Mouse (Mus musculus) neural tube, embryonic 12.5 days (tissue): ENCODE measurements around the gene Slc7a5. TPM values are rescaled to one million over a fixed set of nuclear protein-coding genes. Genes with fewer than 3 reads are reported as not detected.

Experiments
- ATAC-seq: fragments of 200-750 bp; cut with Nextera tagmentation; 2 replicates; pipeline ENCODE4 v1.8.0; 2017; ENCODE audit warnings: low read depth, mild to moderate bottlenecking, moderate TSS enrichment, moderate library complexity; ENCODE audit not compliant: low FRiP score
- H3K27ac ChIP-seq: fragments of 300-500 bp; sonication (generic); 2 replicates; pipeline ENCODE4 v1.5.1; 2016
- H3K27me3 ChIP-seq: fragments of 300-500 bp; sonication (generic); replicated peaks from 2 replicates; pipeline ENCODE4 v1.6.1; 2016; ENCODE audit warnings: mild to moderate bottlenecking
- H3K36me3 ChIP-seq: fragments of 300-500 bp; sonication (generic); 2 replicates; pipeline ENCODE4 v1.6.1; 2016; ENCODE audit warnings: mild to moderate bottlenecking
- H3K4me1 ChIP-seq: fragments of 300-500 bp; sonication (generic); 2 replicates; pipeline ENCODE4 v1.6.1; 2016
- H3K4me2 ChIP-seq: fragments of 300-500 bp; sonication (generic); replicated peaks from 2 replicates; pipeline ENCODE4 v1.6.1; 2016; ENCODE audit warnings: mild to moderate bottlenecking
- H3K4me3 ChIP-seq: fragments of 300-500 bp; sonication (generic); 2 replicates; pipeline ENCODE4 v1.5.1; 2016
- H3K9ac ChIP-seq: fragments of 300-500 bp; sonication (generic); 2 replicates; pipeline ENCODE4 v1.6.1; 2016; ENCODE audit warnings: mild to moderate bottlenecking
- H3K9me3 ChIP-seq: fragments of 300-500 bp; sonication (generic); 2 replicates; pipeline ENCODE4 v1.6.1; 2016; ENCODE audit warnings: mild to moderate bottlenecking
- WGBS: fragments of 180-500 bp; shearing (Covaris S2); methylation state at CpG from one replicate; pipeline ENCODE4 v1.1.7; 2016; 5-methylcytosine and 5-hydroxymethylcytosine counted together
- polyA plus RNA-seq: library from polyadenylated mRNA; unstranded; fragments of >200 nt; fragmentation: Nextera tagmentation; extraction: Ambion mirVana; gene quantifications from 2 replicates; pipeline ENCODE4 v1.2.1, GENCODE M21; 2016

Slc7a5 gene
- polyA plus RNA-seq, 1 experiment from 2014 or later: 40.8 TPM

DNA sequence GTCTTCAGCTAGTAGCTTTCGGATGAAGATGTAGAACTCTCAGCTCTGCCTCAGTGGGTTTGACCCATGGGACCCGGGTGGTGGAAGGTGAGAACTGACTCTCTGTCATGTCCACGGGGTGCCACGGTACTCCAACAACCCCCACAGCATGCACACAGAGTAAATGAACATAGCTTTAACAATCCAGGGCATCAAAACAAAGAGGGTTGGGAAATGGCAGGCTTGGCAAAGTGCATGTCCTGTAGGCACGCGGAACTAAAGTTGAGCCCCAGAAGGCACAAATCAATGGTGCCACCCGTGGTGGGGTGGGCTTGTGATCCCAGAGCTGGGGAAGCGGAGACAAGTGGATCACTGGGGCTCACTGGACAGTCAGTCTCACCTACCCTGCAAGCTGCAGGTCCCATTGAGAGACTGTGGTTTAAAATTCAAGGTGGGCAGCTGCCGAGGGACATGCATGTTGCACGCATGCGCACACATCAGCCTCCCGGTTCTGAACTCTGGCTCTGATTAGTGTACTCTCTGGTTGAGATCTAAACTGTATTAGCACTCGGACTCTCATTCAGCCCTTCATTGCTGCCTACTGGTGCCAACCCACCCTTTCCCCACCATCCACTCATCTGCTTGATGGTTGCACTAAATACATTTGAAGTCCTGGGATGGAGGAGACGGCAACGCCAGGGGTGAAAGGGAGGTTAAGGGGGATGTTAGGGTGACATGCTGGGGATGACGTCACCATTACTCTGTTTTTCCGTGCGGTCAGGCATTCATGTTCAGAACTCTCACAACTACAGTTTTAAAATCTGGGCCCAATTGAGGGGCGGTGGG, 41.0 kb upstream of the Slc7a5 start:
- H3K27ac ChIP-seq: no peak overlapping the region
- peak overlapping the region; percentile 57; the same call in 1 of the 2 replicates for H3K9ac ChIP-seq
- 62% methylated on average over 19 of the region's 19 CpGs for WGBS
- peak overlapping the region; percentile 70 for H3K4me2 ChIP-seq
- H3K9me3 ChIP-seq: no peaks in the 10 kb centered on the region
- no peaks in the 10 kb centered on the region for H3K27me3 ChIP-seq
- peaks cover 35% of the 10 kb centered on the region for H3K4me1 ChIP-seq
- H3K4me3 ChIP-seq: peak overlapping the region; percentile 25
- no peaks in the 10 kb centered on the region for H3K36me3 ChIP-seq
- ATAC-seq: no peak

DNA sequence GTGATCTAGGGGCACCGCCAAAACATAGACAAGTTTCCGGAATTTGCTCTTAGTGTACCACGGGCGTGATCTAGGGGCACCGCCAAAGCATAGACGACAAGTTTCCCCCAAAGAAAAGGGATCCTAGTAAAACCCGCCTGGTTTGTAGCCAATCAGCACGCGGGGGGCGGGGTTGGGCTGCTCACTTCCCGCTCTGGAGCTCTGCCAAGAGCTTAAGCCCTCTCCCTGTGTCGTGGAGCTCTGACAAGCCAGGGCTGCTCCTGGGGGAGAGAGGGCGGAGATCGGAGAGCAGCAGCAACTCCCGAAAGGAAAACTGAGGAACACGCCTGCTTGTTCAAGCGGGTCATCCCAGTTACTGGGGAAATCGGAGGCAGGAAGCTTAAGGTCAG, 40.3 kb upstream of the Slc7a5 start:
- peak overlapping the region; percentile 70 for H3K4me2 ChIP-seq
- no peaks in the 10 kb centered on the region for H3K36me3 ChIP-seq
- WGBS: under 1% methylated on average over 18 of the region's 18 CpGs
- H3K9me3 ChIP-seq: no peaks in the 10 kb centered on the region
- no peaks in the 10 kb centered on the region for H3K27me3 ChIP-seq
- no peak; the same call in 1 of the 2 replicates for ATAC-seq
- H3K4me3 ChIP-seq: peak overlapping the region; percentile 25
- H3K9ac ChIP-seq: peak overlapping the region; percentile 57
- H3K4me1 ChIP-seq: peaks cover 34% of the 10 kb centered on the region
- peak overlapping the region; percentile 50; the same call in 1 of the 2 replicates for H3K27ac ChIP-seq

DNA sequence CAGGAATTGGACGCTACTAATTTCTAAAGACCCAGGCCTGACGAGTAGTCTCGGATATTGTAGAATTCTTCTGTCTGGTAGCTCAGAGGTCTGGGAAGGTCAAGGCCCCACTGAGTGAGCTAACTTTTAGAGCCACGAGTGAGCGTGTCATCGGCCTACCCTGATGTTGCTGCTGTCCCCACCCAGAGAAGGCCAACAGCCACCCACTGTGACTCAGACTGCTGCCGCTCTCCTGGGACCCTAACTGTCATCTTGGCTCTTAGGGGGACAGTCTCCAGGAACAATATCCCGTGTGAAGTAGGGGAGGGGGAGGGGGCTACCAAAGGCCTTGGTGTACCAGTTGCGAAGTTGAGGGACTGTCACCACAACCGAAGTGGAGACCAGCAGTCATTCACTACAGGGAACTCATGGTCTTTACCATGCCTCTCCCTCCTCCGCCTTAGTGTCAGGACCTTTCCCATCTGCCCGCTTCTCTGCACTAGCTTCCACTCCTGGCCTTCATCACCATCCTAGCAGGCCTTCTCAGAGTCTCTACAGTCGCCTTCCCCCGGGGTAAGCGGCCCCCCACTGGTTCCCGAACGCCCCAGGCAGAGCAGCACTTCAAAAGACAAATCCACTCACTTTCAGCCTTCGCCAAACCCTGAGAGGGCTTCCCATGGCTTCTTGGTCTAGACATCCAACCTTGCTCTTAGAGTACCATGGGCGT, 39.7 kb upstream of the Slc7a5 start:
- Histone ChIP-seq H3K4me2 (peak overlapping the region; percentile 70), H3K27me3 (no peaks in the 10 kb centered on the region), H3K4me3 (peak overlapping the region; percentile 25), H3K9ac (peak overlapping the region; percentile 57), H3K36me3 (no peaks in the 10 kb centered on the region), H3K9me3 (no peaks in the 10 kb centered on the region), H3K4me1 (peaks cover 28% of the 10 kb centered on the region), H3K27ac (peak overlapping the region; percentile 50; the same call in 1 of the 2 replicates)
- 30% methylated on average over 19 of the region's 19 CpGs for WGBS
- no peak for ATAC-seq

DNA sequence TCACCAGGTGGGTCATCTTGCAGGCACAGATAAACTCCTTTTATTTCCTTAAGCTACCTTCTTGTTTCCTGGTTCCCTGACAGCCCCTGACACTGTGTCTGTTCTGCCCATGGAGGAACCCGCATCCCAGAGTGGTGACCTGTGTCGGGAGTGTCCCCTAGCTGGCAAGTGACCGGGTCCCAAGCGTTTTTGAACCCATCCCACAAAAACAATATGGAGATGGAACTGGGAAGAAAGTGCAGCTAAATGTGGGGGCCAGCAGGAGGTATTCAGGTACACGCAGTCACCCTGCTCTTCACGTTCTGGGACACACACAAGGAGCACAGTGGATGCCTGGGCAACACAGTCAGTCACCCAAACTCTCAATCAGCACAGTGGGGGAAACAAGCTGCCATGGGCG, 38.9 kb upstream of the Slc7a5 start:
- H3K4me2 ChIP-seq: no peak overlapping the region

DNA sequence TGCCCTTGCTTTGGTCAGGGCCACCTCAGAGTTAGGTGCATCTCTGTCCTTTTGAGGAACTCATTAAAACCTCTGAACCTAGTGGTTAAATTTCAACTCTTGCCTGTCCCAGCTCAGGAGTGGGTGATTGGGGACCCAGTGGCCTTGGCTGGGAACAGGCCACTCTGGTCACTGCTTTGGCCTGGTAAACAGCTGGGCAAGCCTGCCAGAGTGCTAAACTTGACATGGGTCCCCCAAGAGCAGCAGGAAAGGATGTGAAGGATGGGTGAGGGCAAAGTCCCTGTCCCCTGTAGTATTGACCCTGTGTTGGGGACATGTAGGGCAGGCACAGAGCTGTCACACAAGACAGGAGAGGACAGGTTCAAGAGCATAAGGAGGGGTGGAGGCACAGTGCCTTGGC, 37.3 kb upstream of the Slc7a5 start, which contains the start of gene Car5a:
Gene Car5a (minus strand): TSS at position 74 of the 400 bp plus-strand sequence.
- no peaks in the 10 kb centered on the region for H3K9me3 ChIP-seq
- ATAC-seq: no peak
- no peak within 1 kb of the TSS for H3K9ac ChIP-seq
- H3K36me3 ChIP-seq: no peaks in the 10 kb centered on the region
- peaks cover 19% of the 10 kb centered on the region for H3K4me1 ChIP-seq
- H3K4me2 ChIP-seq: no peak within 1 kb of the TSS
- H3K27ac ChIP-seq: no peak within 1 kb of the TSS
- H3K4me3 ChIP-seq: no peak within 1 kb of the TSS
- no peaks in the 10 kb centered on the region for H3K27me3 ChIP-seq

More for the DNA sequence above, 38.9 kb upstream of the Slc7a5 start:
- Histone ChIP-seq H3K27me3 (no peaks in the 10 kb centered on the region), H3K9me3 (no peaks in the 10 kb centered on the region), H3K27ac (no peak overlapping the region), H3K4me3 (no peak overlapping the region), H3K9ac (no peak overlapping the region), H3K4me1 (peaks cover 20% of the 10 kb centered on the region), H3K36me3 (no peaks in the 10 kb centered on the region)
- no peak for ATAC-seq
- 82% methylated on average over 7 of the region's 7 CpGs for WGBS

DNA sequence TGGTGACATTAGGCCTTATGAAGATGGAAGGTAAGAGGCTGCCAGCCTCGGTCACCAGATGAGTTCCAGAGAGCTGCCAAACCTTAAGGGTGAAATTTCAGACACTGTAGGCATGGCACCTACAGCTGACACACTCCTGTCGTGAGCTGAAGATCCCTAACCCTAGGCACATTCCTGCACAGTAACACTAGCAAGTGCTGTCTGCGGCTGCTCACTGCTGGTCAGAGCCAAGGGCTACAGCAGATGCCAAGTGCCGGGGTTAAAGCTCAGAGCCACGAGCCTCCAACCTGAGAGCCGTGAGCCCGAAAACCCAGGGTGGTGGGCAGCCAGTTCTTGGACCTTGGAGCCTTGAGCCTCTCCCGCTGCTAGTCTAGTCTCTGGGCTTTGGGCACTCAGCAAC, 36.2 kb upstream of the Slc7a5 start:
- Histone ChIP-seq H3K27me3 (no peaks in the 10 kb centered on the region), H3K27ac (no peak overlapping the region), H3K4me1 (peaks cover 17% of the 10 kb centered on the region), H3K36me3 (no peaks in the 10 kb centered on the region), H3K9me3 (no peaks in the 10 kb centered on the region), H3K4me3 (no peak overlapping the region), H3K9ac (no peak overlapping the region), H3K4me2 (no peak overlapping the region)
- ATAC-seq: no peak
- WGBS: 79% methylated on average over 8 of the region's 8 CpGs

DNA sequence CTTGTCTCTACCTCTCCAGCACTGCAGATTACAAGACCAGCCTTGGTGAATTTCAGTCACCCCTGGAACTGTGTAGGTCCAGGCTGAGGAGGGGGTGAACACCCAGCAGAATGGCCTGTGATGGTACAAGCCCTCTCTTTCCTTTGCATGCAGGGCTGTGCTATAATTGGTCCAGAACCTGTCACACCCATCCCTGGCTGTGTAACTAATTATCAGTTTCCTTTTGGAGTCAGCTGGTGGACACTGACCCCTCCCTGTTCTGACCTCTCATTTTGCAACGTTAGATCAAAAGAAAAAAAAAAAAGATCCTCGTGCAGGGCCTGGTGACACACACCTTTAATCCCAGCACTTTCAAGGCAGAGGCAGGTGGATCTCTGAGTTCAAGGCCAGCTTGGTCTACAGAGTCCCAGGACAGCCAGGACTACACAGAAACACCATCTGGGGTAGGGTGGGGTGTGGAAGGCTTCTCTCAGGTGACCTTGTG, 35.6 kb upstream of the Slc7a5 start:
- Histone ChIP-seq H3K9me3 (no peaks in the 10 kb centered on the region), H3K27ac (no peak overlapping the region), H3K4me3 (no peak overlapping the region), H3K9ac (no peak overlapping the region), H3K4me1 (peaks cover 12% of the 10 kb centered on the region), H3K36me3 (no peaks in the 10 kb centered on the region), H3K27me3 (no peaks in the 10 kb centered on the region), H3K4me2 (no peak overlapping the region)
- no peak for ATAC-seq
- 49% methylated on average over 2 of the region's 2 CpGs for WGBS

DNA sequence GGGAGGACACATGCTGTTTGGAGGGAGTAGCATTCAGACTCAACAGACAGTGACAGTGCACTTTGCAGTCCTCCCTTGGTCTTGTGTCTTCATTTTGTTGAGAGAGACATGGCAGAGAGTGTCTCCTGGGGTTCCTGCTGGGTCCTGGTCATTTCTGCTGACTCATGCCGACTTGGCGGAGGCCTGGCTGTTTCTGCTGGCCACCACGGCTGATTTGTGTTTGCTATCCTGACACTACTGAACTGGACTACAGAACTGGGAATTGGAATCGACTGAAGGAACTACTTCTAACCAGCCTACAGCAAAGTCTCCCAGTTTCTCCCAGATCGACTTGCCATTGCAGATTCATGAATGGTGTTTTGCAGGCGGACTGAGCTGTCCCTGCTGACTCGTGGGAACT, 31.2 kb upstream of the Slc7a5 start:
- no peak overlapping the region for H3K4me2 ChIP-seq
- WGBS: 86% methylated on average over 7 of the region's 7 CpGs

DNA sequence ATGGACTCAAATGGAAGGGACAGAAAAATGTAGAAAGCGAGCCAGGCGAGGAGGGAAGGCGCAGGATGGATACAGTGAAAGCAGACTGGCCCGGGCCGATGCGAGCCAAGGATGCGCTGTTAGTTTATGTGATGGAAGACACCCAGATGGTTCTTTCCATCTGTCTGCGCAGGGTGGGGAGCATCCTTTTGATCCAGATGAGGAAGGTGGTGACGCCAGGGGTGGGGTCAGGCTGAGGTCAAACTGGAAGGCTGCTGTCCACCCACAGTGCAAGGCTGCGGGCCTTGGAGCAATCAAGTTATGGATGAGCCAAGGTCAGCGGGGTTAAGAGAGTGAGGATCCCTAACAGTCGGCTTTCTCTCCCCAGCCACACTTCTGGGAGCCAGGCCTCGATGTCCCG, 28.9 kb upstream of the Slc7a5 start:
- ATAC-seq: no peak
- Histone ChIP-seq H3K36me3 (no peaks in the 10 kb centered on the region), H3K9ac (no peak overlapping the region), H3K4me2 (no peak overlapping the region), H3K4me1 (peaks cover 12% of the 10 kb centered on the region), H3K4me3 (no peak overlapping the region), H3K27me3 (no peaks in the 10 kb centered on the region), H3K27ac (no peak overlapping the region), H3K9me3 (no peaks in the 10 kb centered on the region)
- whole genome bisulfite sequencing: 67% methylated on average over 14 of the region's 14 CpGs

More for the DNA sequence above, 31.2 kb upstream of the Slc7a5 start:
- H3K27ac ChIP-seq: no peak overlapping the region
- no peaks in the 10 kb centered on the region for H3K27me3 ChIP-seq
- no peak overlapping the region for H3K9ac ChIP-seq
- H3K4me1 ChIP-seq: peaks cover 12% of the 10 kb centered on the region
- no peak for ATAC-seq
- H3K9me3 ChIP-seq: no peaks in the 10 kb centered on the region
- no peak overlapping the region for H3K4me3 ChIP-seq
- no peaks in the 10 kb centered on the region for H3K36me3 ChIP-seq

DNA sequence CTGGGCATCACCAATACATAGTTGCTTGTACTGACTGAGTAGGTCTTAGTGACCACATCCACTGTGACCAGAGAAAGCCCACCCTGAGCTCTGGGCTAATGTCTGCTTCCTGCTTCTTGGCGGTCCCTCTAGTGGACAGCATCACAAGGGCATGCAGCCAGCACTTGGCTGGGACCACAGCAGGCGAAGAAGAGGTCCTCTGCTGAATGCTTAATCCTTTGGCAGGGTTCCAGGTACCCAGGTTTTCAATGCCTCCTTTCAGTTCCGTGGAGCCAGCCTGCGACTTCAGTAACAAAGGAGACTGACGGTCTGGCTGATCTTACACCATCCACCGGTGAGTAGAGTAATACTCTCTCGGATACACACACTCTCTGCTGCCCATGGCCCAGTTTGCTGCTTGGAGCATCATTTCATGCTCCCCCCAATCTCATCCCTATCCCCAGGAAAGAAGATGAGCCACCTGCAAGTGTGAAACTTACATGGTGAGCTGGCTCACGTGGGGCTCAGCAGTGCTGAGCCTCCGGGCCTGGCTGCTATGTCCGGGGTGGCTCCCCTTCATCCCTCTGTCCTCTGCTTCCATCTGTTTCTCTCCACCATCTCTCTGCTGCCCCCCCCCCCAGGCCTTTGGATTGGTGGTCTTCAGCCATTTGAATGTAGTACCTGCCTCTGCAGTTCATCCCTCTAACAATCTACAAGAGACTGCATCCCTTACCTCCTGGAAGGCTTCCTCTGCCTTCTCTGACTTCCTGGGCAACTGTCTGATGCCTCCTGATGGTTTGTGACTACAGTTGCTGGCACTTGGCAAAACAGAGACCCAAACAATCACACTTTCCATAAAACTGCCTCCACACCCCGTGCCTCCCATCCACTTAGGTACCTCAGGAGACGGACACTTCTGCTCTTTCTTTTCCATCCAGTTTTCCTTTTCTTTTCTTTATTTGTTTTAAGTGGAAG, 28.1 kb upstream of the Slc7a5 start:
- H3K9ac ChIP-seq: peak overlapping the region; percentile 23; the same call in 1 of the 2 replicates
- peak; percentile 87 for ATAC-seq
- no peak overlapping the region for H3K4me3 ChIP-seq
- no peaks in the 10 kb centered on the region for H3K27me3 ChIP-seq
- no peaks in the 10 kb centered on the region for H3K9me3 ChIP-seq
- H3K4me2 ChIP-seq: no peak overlapping the region
- H3K4me1 ChIP-seq: peaks cover 12% of the 10 kb centered on the region
- WGBS: 45% methylated on average over 12 of the region's 12 CpGs
- H3K36me3 ChIP-seq: no peaks in the 10 kb centered on the region
- H3K27ac ChIP-seq: peak overlapping the region; percentile 47

DNA sequence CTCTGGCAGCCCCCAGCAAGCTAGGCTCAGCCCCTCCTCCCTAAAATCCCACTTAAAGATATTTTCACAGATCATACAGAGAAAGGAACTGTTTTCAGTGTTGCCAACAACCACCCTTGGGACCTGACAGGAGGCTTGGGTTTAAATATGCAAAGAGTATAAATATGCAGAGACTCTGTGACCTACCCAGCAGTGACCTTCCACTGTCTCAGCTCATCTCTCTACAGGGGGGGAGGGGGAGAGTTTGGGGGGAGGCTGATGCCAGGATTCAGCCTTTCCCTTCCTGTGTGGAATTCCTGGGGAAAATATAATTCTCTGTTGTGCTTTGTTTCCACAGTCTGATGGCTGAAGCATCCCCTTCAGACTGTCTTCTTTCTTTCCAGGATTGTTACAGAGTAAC, 27.4 kb upstream of the Slc7a5 start:
- Histone ChIP-seq H3K36me3 (no peaks in the 10 kb centered on the region), H3K27ac (no peak overlapping the region), H3K4me3 (no peak overlapping the region), H3K4me1 (peaks cover 12% of the 10 kb centered on the region), H3K4me2 (no peak overlapping the region), H3K27me3 (no peaks in the 10 kb centered on the region), H3K9ac (no peak overlapping the region), H3K9me3 (no peaks in the 10 kb centered on the region)
- no peak; the same call in 1 of the 2 replicates for ATAC-seq
